Mouse (Mus musculus): Measurements from ENCODE around the gene Tmem269. TPM values are rescaled to one million over a fixed set of nuclear protein-coding genes. Genes with fewer than 3 reads are reported as not detected.

Tmem269 gene
- 0.26 TPM in 1 of 2 replicates, not detected in the other for polyA plus RNA-seq (2012; rRNA removed; ENCODE audit: low replicate concordance)

GRCm38 (mm10) chr4:119218169-119218568 lies at the start of gene Tmem269:
TSS of gene Tmem269 (minus strand) at chr4:119218217.

DNA sequence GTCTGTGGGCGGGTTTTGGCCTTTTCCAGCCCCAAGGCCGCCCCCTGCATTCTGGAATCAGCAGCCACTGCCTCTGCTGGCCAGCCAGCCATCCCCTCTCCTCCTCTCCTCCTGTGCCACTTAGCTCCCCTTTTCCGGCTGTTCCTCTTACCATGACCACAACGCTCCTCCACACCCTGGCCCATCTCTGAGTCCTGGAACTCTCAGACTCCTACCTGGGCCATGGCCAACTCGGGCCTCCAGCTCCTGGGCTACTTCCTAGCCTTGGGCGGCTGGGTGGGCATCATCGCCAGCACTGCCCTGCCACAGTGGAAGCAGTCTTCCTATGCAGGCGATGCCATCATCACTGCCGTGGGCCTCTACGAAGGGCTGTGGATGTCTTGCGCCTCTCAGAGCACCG lies 37.3 kb upstream of the Tmem269 start, which contains the start of gene Cldn19:
Gene Cldn19 (plus strand): TSS at position 64 of the 400 bp plus-strand sequence.

DNA sequence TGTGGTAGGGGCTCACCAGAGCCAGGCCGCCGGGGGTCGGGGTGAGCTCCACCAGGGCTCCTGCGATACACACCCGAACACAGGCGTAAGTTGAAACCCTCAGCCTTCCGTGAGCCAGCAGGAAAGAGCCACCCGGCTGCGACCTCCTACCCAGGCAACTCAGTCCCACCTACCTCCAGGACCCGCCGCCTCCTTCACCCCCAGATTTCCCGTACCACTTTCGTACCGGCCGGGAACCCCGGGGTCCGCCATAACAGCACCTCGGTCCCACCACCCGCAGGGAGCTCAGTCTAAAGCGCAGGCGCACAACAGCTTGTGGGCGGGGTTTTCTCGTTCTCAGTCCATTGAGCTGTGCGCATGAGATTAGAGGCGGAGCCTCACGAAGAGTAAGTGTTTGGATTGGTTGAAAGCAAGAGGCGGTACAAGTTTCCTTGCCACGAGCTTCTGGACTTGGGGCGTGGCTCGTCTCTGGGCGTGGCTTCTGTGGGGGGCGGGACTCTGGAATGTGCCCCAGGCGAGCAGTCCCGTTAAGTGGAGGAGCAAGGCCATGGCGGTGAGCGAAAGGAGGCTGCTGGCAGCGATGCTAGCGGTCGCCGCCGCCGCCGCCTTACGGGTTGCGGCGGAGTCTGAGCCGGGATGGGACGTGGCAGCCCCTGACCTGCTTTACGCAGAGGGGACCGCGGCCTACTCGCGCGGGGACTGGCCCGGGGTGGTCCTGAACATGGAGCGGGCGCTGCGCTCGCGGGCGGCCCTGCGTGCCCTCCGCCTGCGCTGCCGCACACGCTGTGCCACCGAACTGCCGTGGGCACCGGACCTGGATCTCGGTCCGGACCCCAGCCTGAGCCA lies 14.6 kb upstream of the Tmem269 start, which contains the start of the genes AU022252 and P3h1:
Gene AU022252 (minus strand): TSS at position 303 of the 846 bp plus-strand sequence.
Gene P3h1 (plus strand): TSS at position 506 of the 846 bp plus-strand sequence.

GRCm38 (mm10) chr4:119194909-119195581 lies 23.0 kb downstream of the Tmem269 start, which contains the start of gene Svbp:
TSS of gene Svbp (plus strand) at chr4:119195306.

GRCm38 (mm10) chr4:119189864-119190263 lies 28.2 kb downstream of the Tmem269 start, which contains the start of gene Ermap:
TSS of gene Ermap (minus strand) at chr4:119190011.

GRCm38 (mm10) chr4:119173851-119174453 lies 44.1 kb downstream of the Tmem269 start, which contains the start of gene Zfp691:
TSS of gene Zfp691 (minus strand) at chr4:119174195.

Other genes starting within 250 kb of the Tmem269 start
- gene Slc2a1, start 109.5 kb downstream of the Tmem269 start, polyA plus RNA-seq (2012; rRNA removed; ENCODE audit: low replicate concordance), result 19.7 and 33.8 TPM in 2 replicates
- gene Zfp691, start 44.0 kb downstream of the Tmem269 start, polyA plus RNA-seq (2012; rRNA removed; ENCODE audit: low replicate concordance), result 10.1 and 11.3 TPM in 2 replicates
- 0.03 and 0.22 TPM in 2 replicates for gene Ermap, start 28.2 kb downstream of the Tmem269 start, polyA plus RNA-seq (2012; rRNA removed; ENCODE audit: low replicate concordance)
- 29.9 and 46.9 TPM in 2 replicates for gene Svbp, start 22.9 kb downstream of the Tmem269 start, polyA plus RNA-seq (2012; rRNA removed; ENCODE audit: low replicate concordance)
- 8.6 and 10.8 TPM in 2 replicates for gene AU022252, start 14.5 kb upstream of the Tmem269 start, polyA plus RNA-seq (2012; rRNA removed; ENCODE audit: low replicate concordance)
- 41.9 and 58.7 TPM in 2 replicates for gene P3h1, start 14.7 kb upstream of the Tmem269 start, polyA plus RNA-seq (2012; rRNA removed; ENCODE audit: low replicate concordance)
- 0.36 and 1.0 TPM in 2 replicates for gene Cldn19, start 37.2 kb upstream of the Tmem269 start, polyA plus RNA-seq (2012; rRNA removed; ENCODE audit: low replicate concordance)
- 169 and 198 TPM in 2 replicates for gene Ybx1, start 76.4 kb upstream of the Tmem269 start, polyA plus RNA-seq (2012; rRNA removed; ENCODE audit: low replicate concordance)
- gene Ppih, start 102.3 kb upstream of the Tmem269 start, polyA plus RNA-seq (2012; rRNA removed; ENCODE audit: low replicate concordance), result 7.4 and 13.9 TPM in 2 replicates
- gene Ccdc30, start 197.3 kb upstream of the Tmem269 start, polyA plus RNA-seq (2012; rRNA removed; ENCODE audit: low replicate concordance), result 0.24 and 1.7 TPM in 2 replicates
- 17.5 and 21.1 TPM in 2 replicates for gene Ppcs, start 204.2 kb upstream of the Tmem269 start, polyA plus RNA-seq (2012; rRNA removed; ENCODE audit: low replicate concordance)
- 0.49 and 0.60 TPM in 2 replicates for gene Zmynd12, start 204.6 kb upstream of the Tmem269 start, polyA plus RNA-seq (2012; rRNA removed; ENCODE audit: low replicate concordance)

Data from subcutaneous adipose tissue, adult 2 months (tissue).